Mouse (Mus musculus) small intestine, adult 2 months (tissue): ENCODE measurements around the gene Mad1l1.

Experiments
- CTCF ChIP-seq: fragments of 200-500 bp; IDR thresholded peaks from 2 replicates; pipeline ENCODE4 v1.5.1; 2012; ENCODE audit warnings: low read depth, mild to moderate bottlenecking, control low read depth, inconsistent platforms, low read length, moderate library complexity, mixed read lengths; ENCODE audit not compliant: insufficient replicate concordance, insufficient read length; ENCODE audit errors: extremely low read depth
- POLR2A ChIP-seq: fragments of 200-500 bp; IDR thresholded peaks from 2 replicates; pipeline ENCODE4 v1.6.1; 2012; ENCODE audit warnings: low read depth, mild to moderate bottlenecking, control low read depth, inconsistent platforms, low read length, moderate library complexity

DNA sequence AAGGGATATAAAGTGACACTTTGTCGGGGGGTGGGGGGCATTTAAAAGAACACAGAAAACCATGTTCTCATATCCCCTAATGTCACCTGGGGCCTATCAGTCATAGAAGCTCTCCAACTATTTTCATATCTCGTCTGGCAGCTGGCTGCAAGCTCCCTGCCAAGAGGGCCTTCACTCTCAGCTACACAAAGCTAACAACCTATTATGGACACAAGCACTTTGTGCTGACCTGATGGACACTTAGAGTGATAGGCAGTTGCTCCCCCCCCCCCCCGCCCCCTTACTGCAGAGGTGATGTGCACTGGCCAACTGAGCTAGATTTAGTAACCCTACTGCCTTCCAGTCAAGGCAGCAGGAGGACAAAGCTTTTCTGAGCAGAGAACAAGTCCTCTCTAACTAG is 104.3 kb downstream of the Mad1l1 start:
- no peak for TF ChIP-seq CTCF
- no peak for TF ChIP-seq POLR2A
